Mouse (Mus musculus) thymus, adult 2 months (tissue): ENCODE results near the gene Cadps2. TPM values are rescaled to one million over a fixed set of nuclear protein-coding genes. Genes with fewer than 3 reads are reported as not detected.
A peak's percentile ranks its signal among the peaks of the same experiment; 100 is the strongest.

Source experiments
- DNase-seq: peaks from one replicate; pipeline ENCODE4 v3.0.0; 2021
- H3K27ac ChIP-seq: fragments of 200-500 bp; 2 replicates; pipeline ENCODE4 v1.5.1; 2012; ENCODE audit warnings: low read length, control low read depth; ENCODE audit not compliant: control insufficient read depth, insufficient read depth
- H3K27me3 ChIP-seq: fragments of 200-500 bp; 2 replicates; pipeline ENCODE4 v1.6.1; 2012; ENCODE audit warnings: mild to moderate bottlenecking, low read length, moderate library complexity, mixed read lengths; ENCODE audit not compliant: control insufficient read depth, insufficient read depth
- H3K36me3 ChIP-seq: fragments of 200-500 bp; 2 replicates; pipeline ENCODE4 v1.6.1; 2012; ENCODE audit warnings: mild to moderate bottlenecking, low read length, moderate library complexity; ENCODE audit not compliant: control insufficient read depth, insufficient read depth
- H3K4me1 ChIP-seq: fragments of 200-500 bp; replicated peaks from 2 replicates; pipeline ENCODE4 v1.6.1; 2012; ENCODE audit warnings: low read length; ENCODE audit not compliant: control insufficient read depth, insufficient read depth
- H3K4me3 ChIP-seq: fragments of 200-500 bp; 2 replicates; pipeline ENCODE4 v1.5.1; 2012; ENCODE audit warnings: mild to moderate bottlenecking, low read length, control low read depth, moderate library complexity; ENCODE audit not compliant: control insufficient read depth, insufficient read depth
- CTCF ChIP-seq: fragments of 200-500 bp; IDR thresholded peaks from 2 replicates; pipeline ENCODE4 v1.5.1; 2012; ENCODE audit warnings: mild to moderate bottlenecking, control low read depth, low read length, moderate library complexity, borderline replicate concordance; ENCODE audit not compliant: control insufficient read depth, poor library complexity, insufficient read depth; ENCODE audit errors: extremely low read depth
- POLR2A ChIP-seq: fragments of 200-500 bp; IDR thresholded peaks from 2 replicates; pipeline ENCODE4 v1.6.1; 2012; ENCODE audit warnings: mild to moderate bottlenecking, low read length, control low read depth, moderate library complexity; ENCODE audit not compliant: control insufficient read depth, poor library complexity, insufficient read depth; ENCODE audit errors: extremely low read depth
- WGBS: fragments of 180-500 bp; shearing (Covaris S2); methylation state at CpG from one replicate; pipeline ENCODE4 v1.1.7; 2018; 5-methylcytosine and 5-hydroxymethylcytosine counted together
- polyA plus RNA-seq: library from polyadenylated mRNA; depleted of rRNA; stranded (reverse); fragments of >200 nt; gene quantifications from 2 replicates; pipeline ENCODE4 v1.2.3, GENCODE M21; 2012

Cadps2 gene
- polyA plus RNA-seq, 1 experiment = 0.86 TPM

DNA sequence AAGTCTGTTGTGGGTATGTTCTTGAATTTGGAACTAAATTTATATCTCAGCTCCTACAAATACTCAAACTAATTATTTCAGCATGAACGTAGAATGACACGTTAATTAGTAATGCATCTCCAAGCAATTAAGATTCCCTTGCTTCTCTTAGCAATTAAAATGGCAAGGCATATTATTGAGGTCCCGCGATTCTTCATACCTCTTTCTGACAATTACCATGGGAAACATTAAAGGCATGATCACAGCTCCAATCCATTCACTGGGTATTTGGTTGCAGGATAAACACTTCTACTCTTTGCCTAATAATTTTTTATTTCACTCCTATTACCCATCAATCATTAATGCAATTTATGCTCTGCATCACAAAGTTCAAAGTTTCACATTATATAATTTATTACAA, 371.3 kb downstream of the Cadps2 start:
- H3K4me1 ChIP-seq = no peaks in the 10 kb centered on the region
- H3K4me3 ChIP-seq = no peak overlapping the region
- no peak overlapping the region for H3K27ac ChIP-seq
- TF ChIP-seq CTCF (no peak), POLR2A (no peak)
- no peaks in the 10 kb centered on the region for H3K27me3 ChIP-seq
- H3K36me3 ChIP-seq = no peaks in the 10 kb centered on the region
- 93% methylated on average over 4 of the region's 4 CpGs for WGBS
- DNase-seq = no peak

DNA sequence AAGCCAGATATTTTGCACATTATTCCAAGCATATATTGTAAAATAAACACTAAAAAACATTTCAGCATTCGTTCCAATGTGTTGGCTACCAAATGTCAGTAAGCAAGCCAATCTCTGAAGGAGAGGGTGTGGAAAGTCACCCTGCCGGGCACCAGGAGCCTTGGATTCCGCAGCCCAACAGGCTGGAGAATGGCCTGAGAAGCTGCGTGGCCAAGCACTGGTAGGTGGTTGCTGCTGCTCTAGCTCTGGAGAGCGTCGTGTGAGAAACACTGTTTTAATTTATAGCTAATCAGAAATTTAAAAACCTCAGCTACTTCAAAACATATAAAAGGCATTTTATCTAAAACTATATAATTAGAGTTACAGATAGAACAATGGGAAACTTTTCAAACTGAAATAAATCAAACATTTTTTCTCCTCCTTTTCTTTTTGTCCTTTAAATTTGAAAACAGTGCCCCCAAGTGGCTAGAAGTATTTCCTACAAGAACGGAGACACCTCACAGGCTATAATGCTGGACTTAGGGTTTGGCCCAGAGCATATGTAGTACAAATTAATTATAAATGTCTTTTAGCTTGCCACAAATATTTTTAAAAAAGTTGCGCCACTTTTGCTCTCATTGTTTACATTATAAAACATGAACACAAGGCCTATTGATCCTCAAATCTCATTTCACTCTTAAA, 376.5 kb downstream of the Cadps2 start:
- WGBS = 48% methylated on average over 8 of the region's 8 CpGs
- Histone ChIP-seq H3K27me3 (no peaks in the 10 kb centered on the region), H3K27ac (no peak overlapping the region), H3K4me1 (no peaks in the 10 kb centered on the region), H3K36me3 (no peaks in the 10 kb centered on the region), H3K4me3 (no peak overlapping the region)
- no peak for DNase-seq
- TF ChIP-seq POLR2A (no peak), CTCF (no peak)

DNA sequence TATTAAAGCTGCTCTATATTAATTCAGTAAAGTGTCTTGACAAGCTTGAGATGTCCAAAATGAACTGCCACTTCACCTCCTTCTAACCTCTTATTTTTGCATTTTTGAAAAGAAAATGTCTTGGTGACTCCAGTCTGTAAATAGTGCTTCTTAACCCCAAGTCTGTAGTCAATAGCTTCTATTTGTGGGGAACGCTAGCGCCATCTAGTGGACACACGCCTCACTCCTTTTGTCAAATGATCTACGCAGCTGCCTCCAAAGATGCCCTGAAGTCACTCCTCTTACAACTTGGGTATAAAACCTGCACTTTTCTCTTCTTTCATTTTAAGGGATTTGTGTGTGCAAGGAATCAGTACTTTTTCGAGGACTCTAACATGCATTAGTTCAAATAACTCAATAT, 381.5 kb downstream of the Cadps2 start:
- peak; percentile 10 for DNase-seq

DNA sequence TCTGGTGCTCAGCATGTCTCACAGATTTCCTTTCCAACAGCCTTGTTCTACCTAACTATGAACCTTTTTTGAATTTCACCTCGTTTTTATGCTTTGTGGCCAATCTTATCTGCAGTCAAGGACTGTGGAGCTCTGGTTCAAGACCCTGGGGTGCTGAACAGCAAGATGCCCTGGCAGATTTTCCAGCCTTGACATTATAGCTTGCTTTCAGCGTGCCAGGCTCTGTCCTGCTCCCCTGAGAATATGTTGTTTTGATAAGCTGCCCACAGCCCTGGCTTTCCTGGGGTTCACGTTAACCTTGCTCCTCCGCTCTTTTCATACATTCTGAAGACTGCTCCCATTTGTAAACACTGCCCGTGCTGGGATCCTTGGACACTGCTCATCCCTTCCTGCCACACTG, 385.3 kb downstream of the Cadps2 start:
- Histone ChIP-seq H3K4me1 (no peaks in the 10 kb centered on the region), H3K4me3 (no peak overlapping the region), H3K27ac (no peak overlapping the region), H3K27me3 (no peaks in the 10 kb centered on the region), H3K36me3 (no peaks in the 10 kb centered on the region)
- DNase-seq = no peak
- no peak for TF ChIP-seq CTCF
- no peak for TF ChIP-seq POLR2A
- WGBS = 77% methylated on average over 5 of the region's 5 CpGs

More for the DNA sequence above, 381.5 kb downstream of the Cadps2 start:
- Histone ChIP-seq H3K36me3 (no peaks in the 10 kb centered on the region), H3K27ac (no peak overlapping the region), H3K27me3 (no peaks in the 10 kb centered on the region), H3K4me3 (no peak overlapping the region), H3K4me1 (no peaks in the 10 kb centered on the region)
- TF ChIP-seq CTCF = no peak
- TF ChIP-seq POLR2A = no peak
- WGBS = 7% methylated on average over 5 of the region's 5 CpGs

DNA sequence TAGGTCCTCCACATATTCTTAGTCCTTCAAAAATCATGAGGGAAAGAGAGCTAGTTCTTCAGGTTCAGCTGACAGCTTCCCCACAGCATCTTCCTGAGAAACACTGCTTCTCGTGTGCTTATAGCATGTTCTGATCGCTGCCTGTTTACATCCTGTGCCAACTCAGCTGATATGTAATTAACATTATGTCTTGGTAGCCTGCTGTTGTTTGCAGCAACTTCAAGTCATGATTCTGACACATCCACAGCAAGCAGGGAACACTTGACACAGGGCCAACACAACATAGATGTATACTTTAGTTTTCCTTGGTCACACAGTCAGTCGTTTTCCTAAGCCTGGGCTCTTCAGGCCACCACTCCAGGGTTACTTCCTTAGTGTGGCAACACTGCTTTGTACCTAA, 399.3 kb downstream of the Cadps2 start:
- Histone ChIP-seq H3K27ac (no peak overlapping the region), H3K4me3 (no peak overlapping the region), H3K27me3 (no peaks in the 10 kb centered on the region), H3K36me3 (no peaks in the 10 kb centered on the region), H3K4me1 (no peaks in the 10 kb centered on the region)
- WGBS = 78% methylated on average over 3 of the region's 3 CpGs
- TF ChIP-seq CTCF (no peak), POLR2A (no peak)
- DNase-seq = no peak

DNA sequence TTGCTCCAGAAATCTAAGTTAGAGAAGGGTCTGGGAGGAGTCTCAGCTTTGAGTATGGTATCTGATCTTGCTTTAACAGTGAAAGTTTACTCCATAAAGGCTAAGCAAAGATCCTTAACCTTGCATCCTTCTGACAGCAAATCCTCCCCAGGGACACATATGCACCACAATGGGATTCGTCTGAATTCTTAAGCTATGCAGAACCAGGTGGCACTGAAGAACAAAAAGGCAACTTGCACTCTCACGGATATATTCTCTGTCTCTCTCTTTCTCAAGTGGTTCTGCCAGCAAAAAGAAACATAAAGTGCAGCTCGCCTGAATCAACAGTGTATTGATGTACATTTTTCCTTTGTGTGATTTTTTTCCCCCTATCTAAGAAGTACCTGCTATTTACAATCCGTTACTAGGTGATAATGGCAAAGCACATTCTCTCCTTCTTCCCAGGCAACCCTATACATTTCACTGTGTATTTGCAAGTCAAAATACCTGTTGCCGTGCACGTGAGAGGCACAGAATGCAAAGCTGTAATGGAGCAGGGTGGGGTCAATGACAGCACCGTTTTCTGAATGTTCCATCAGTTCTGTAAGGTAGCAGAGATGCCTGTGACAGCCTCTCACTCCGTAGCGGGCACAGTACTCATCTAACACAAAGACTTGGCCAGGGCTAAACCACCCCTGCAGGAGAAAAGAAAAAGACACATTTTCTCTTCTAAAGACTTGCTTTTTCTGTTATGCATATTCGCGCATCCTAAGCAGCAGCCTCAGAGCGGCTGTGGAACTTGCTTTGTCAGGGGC, 428.8 kb downstream of the Cadps2 start:
- H3K36me3 ChIP-seq = no peaks in the 10 kb centered on the region
- no peak overlapping the region for H3K27ac ChIP-seq
- no peaks in the 10 kb centered on the region for H3K27me3 ChIP-seq
- no peaks in the 10 kb centered on the region for H3K4me1 ChIP-seq
- TF ChIP-seq CTCF = no peak
- no peak for TF ChIP-seq POLR2A
- no peak for DNase-seq
- WGBS = 41% methylated on average over 12 of the region's 12 CpGs
- no peak overlapping the region for H3K4me3 ChIP-seq

DNA sequence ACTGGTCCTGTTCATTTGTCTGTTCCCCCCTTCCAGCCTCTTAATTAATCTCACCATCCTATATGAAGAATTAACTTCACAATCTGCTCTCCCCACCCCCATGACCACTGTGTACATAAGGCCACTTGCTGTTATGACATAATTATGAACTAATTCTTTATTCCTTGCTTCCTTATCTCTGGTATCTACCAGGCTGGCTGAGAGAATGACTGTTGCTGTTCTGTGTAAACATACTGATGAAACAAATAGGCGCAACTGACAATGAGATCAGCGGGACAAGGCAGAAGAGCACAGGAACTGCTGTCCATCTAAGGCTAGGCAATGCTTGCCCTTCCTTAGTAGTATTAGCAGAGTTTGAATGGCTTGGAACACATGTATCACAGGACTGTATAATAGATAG, 445.1 kb downstream of the Cadps2 start:
- no peak for DNase-seq
- 94% methylated on average over 2 of the region's 2 CpGs for WGBS
- H3K27me3 ChIP-seq = no peaks in the 10 kb centered on the region
- no peak overlapping the region for H3K27ac ChIP-seq
- no peaks in the 10 kb centered on the region for H3K36me3 ChIP-seq
- TF ChIP-seq POLR2A (no peak), CTCF (no peak)
- H3K4me1 ChIP-seq = no peaks in the 10 kb centered on the region
- H3K4me3 ChIP-seq = no peak overlapping the region
